ENCODE assay signal across 29 mouse cellular contexts in the genomic region with DNA sequence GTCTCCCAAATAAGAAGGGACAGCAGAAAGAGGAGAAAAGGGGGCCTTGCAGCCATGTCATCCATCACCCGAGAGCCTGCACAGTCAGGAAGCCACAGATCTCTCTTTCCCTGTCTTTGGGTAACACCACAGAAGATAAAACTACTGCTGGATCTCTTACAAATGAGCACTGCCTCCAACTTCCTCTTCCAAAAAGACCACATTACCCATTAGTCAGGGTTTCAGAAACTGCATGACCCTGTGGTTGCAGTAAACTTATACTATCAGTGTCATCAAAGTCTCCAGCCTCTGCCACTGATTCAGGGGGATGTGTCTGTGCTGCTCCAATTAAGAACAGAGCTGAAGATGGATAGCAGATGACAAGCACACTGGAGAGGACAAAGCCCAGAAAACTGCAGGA.
DNase-seq lines count a peak whose midpoint lies in the region; ATAC-seq and TF ChIP-seq lines count a peak whose summit lies in the region.
"Had no signal": no experiment of that assay in that cellular context is flagged by ENCODE, and none has a peak within 500 bp of the region (broad histone marks: within the 10 kb centered on the region; RNA-seq: fewer than 3 reads in every experiment).

No protein-coding gene starts in this region.

- no peak overlapping the region for H3K27ac ChIP-seq in layer of hippocampus, adult 2 months
- H3K27ac ChIP-seq: embryonic facial prominence, embryonic 13.5 days; forebrain, embryonic 10.5 days; forebrain, embryonic 13.5 days; gastrocnemius, adult 2 months; heart, embryonic 15.5 days; hindbrain, embryonic 14.5 days; hindbrain, postnatal 0 days had no signal

- DNase-seq in layer of hippocampus, adult 9-11 months, result peak; percentile 15
- DNase-seq in layer of hippocampus, adult 2 months (ENCODE audit: low spot score in 2 of 2), result no peak
- DNase-seq in c-Kit-positive CD71-negative TER-119-negative erythroid progenitor cells, embryonic 14.5 days (ENCODE audit: low read depth), result peak; percentile 9
- DNase-seq in cerebellum, adult 11-12 months, result no peak
- no peak for DNase-seq in spleen, adult 18-20 months
- DNase-seq: adrenal gland, postnatal 10 days; adrenal gland, postnatal 36 days; cerebellum, adult 18-20 months; cerebellum, adult 9-11 months; cerebellum, postnatal 25 days; gastrocnemius, adult 2 months; gastrocnemius, postnatal 14 days; heart, adult 18-20 months; heart, postnatal 10 days; heart, postnatal 36 days had no signal

- peak; percentile 87 for ATAC-seq in granulocyte monocyte progenitor cell, adult 5-6 weeks (replicated peaks; ENCODE audit: poor library complexity, severe bottlenecking)
- peak; percentile 94 for ATAC-seq in megakaryocyte progenitor cell, adult 5-6 weeks (replicated peaks; ENCODE audit: poor library complexity)
- ATAC-seq in activated CD4-positive, CD25-positive, alpha-beta regulatory T cell, adult 4 months, result no peak
- ATAC-seq: CD4-positive, CD25-positive, alpha-beta regulatory T cell, adult 4 months; forebrain, embryonic 13.5 days; forebrain, embryonic 16.5 days; hindbrain, postnatal 0 days; inflammation-experienced regulatory T-cells, adult 6 months; intestine, embryonic 16.5 days had no signal

- no peak for TF ChIP-seq CTCF in layer of hippocampus, adult 2 months (conservative IDR thresholded peaks at IDR 0.05)

- no peak overlapping the region for H3K4me3 ChIP-seq in layer of hippocampus, adult 2 months
- H3K4me3 ChIP-seq: embryonic facial prominence, embryonic 13.5 days; forebrain, embryonic 10.5 days; forebrain, embryonic 13.5 days; gastrocnemius, adult 2 months; heart, embryonic 12.5 days; heart, embryonic 15.5 days had no signal

Comparison
In these comparisons a context has a peak if more than half of its experiments do, and no peak if none do; other contexts are left out.
1. DNase-seq: peak in layer of hippocampus, adult 9-11 months (single experiment) and c-Kit-positive CD71-negative TER-119-negative erythroid progenitor cells, embryonic 14.5 days (single experiment); none in layer of hippocampus, adult 2 months (0 of 2), cerebellum, adult 11-12 months (single experiment) and spleen, adult 18-20 months (0 of 2).